Comparison of ENCODE assay signal across 22 mouse cellular contexts in genomic region chr3:121573858-121574257, GRCm38 (mm10). TPM values are rescaled to one million over a fixed set of nuclear protein-coding genes. Genes with fewer than 3 reads are reported as not detected.
DNase-seq lines count a peak whose midpoint lies in the region; ATAC-seq and TF ChIP-seq lines count a peak whose summit lies in the region.
"Had no signal": no experiment of that assay in that cellular context is flagged by ENCODE, and none has a peak within 500 bp of the region (broad histone marks: within the 10 kb centered on the region; RNA-seq: fewer than 3 reads in every experiment).

No protein-coding gene starts in this region.

- H3K36me3 ChIP-seq in heart, embryonic 12.5 days, result no peaks in the 10 kb centered on the region
- no peaks in the 10 kb centered on the region for H3K36me3 ChIP-seq in hindbrain, postnatal 0 days (ENCODE audit: insufficient read depth, low read length)
- H3K36me3 ChIP-seq: heart, embryonic 15.5 days; limb, embryonic 12.5 days; liver, embryonic 13.5 days; lung, embryonic 15.5 days; midbrain, embryonic 15.5 days had no signal

- no peak for TF ChIP-seq CTCF in hindbrain, postnatal 0 days (IDR thresholded peaks at IDR 0.05; ENCODE audit: low read depth)

- 38% methylated on average over 7 of the region's 7 CpGs for WGBS in heart, embryonic 12.5 days
- WGBS in hindbrain, postnatal 0 days, result 83% methylated on average over 7 of the region's 7 CpGs

- H3K4me2 ChIP-seq in heart, embryonic 12.5 days, result no peak overlapping the region
- no peak overlapping the region for H3K4me2 ChIP-seq in hindbrain, postnatal 0 days (ENCODE audit: low read depth, low read length)
- H3K4me2 ChIP-seq: heart, embryonic 15.5 days; hindbrain, embryonic 14.5 days; limb, embryonic 12.5 days; liver, embryonic 13.5 days; lung, embryonic 15.5 days; midbrain, embryonic 15.5 days had no signal

- 0 out of 2 replicates have a peak, but pooled peaks cover 6% of the 10 kb centered on the region for H3K4me1 ChIP-seq in heart, embryonic 12.5 days (replicated peaks)
- peaks cover 6% of the 10 kb centered on the region; the same call in 1 of the 2 replicates for H3K4me1 ChIP-seq in brown adipose tissue, adult 24 weeks (ENCODE audit: control insufficient read depth, insufficient read depth, insufficient read length, low read length)
- no peaks in the 10 kb centered on the region for H3K4me1 ChIP-seq in hindbrain, postnatal 0 days (ENCODE audit: insufficient read depth, low read length)

- H3K4me3 ChIP-seq in heart, embryonic 12.5 days, result no peak overlapping the region
- no peak overlapping the region for H3K4me3 ChIP-seq in brown adipose tissue, adult 24 weeks (ENCODE audit: insufficient read depth, low read depth, low read length)
- H3K4me3 ChIP-seq in hindbrain, postnatal 0 days (ENCODE audit: low read length), result no peak overlapping the region
- H3K4me3 ChIP-seq: heart, embryonic 15.5 days; limb, embryonic 12.5 days; liver, embryonic 13.5 days; lung, embryonic 15.5 days; megakaryocyte, embryonic 14.5 days; midbrain, embryonic 15.5 days had no signal

- H3K9me3 ChIP-seq in heart, embryonic 12.5 days (replicated peaks), result no peaks in the 10 kb centered on the region
- no peaks in the 10 kb centered on the region for H3K9me3 ChIP-seq in hindbrain, postnatal 0 days (ENCODE audit: low read length)
- H3K9me3 ChIP-seq: heart, embryonic 15.5 days; liver, embryonic 13.5 days; lung, embryonic 15.5 days; midbrain, embryonic 15.5 days had no signal

- H3K27ac ChIP-seq in heart, embryonic 12.5 days (ENCODE audit: poor library complexity, severe bottlenecking), result no peak overlapping the region
- 0 out of 2 replicates have a peak overlapping the region, but pooled peaks have one; percentile 40 for H3K27ac ChIP-seq in brown adipose tissue, adult 24 weeks (replicated peaks; ENCODE audit: low read depth, low read length)
- H3K27ac ChIP-seq in hindbrain, postnatal 0 days, result no peak overlapping the region
- H3K27ac ChIP-seq: heart, embryonic 15.5 days; hindbrain, embryonic 14.5 days; limb, embryonic 12.5 days; liver, embryonic 13.5 days; lung, embryonic 15.5 days; midbrain, embryonic 15.5 days had no signal

- H3K9ac ChIP-seq in heart, embryonic 12.5 days, result no peak overlapping the region
- H3K9ac ChIP-seq in hindbrain, postnatal 0 days (replicated peaks; ENCODE audit: low read length), result no peak overlapping the region
- H3K9ac ChIP-seq: heart, embryonic 15.5 days; hindbrain, embryonic 14.5 days; limb, embryonic 12.5 days; liver, embryonic 13.5 days; lung, embryonic 15.5 days; midbrain, embryonic 15.5 days had no signal

- peak; percentile 93 for DNase-seq in heart, adult 11 months
- DNase-seq in 3T3-L1 (ENCODE audit: low read depth, low spot score), result peak; percentile 100
- DNase-seq in heart, postnatal 4 days, result peak; percentile 22
- DNase-seq in hindbrain, postnatal 0 days (ENCODE audit: low spot score), result no peak
- DNase-seq in spleen, postnatal 36 days (ENCODE audit: low spot score in 2 of 2), result no peak
- DNase-seq: adrenal gland, postnatal 10 days; B cell, adult 2 months; cerebellum, adult 11-12 months; cerebellum, postnatal 25 days; kidney, adult 11 months; kidney, postnatal 14 days; liver, embryonic 13.5 days; thymus, postnatal 36 days had no signal

- no peak for ATAC-seq in heart, embryonic 12.5 days (ENCODE audit: insufficient number of reproducible peaks, low FRiP score)
- ATAC-seq in hindbrain, postnatal 0 days, result no peak
- ATAC-seq: forebrain, embryonic 16.5 days; midbrain, embryonic 15.5 days had no signal

- no peaks in the 10 kb centered on the region for H3K27me3 ChIP-seq in heart, embryonic 12.5 days (replicated peaks)
- no peaks in the 10 kb centered on the region for H3K27me3 ChIP-seq in hindbrain, postnatal 0 days (ENCODE audit: insufficient read depth, low read length)
- H3K27me3 ChIP-seq: heart, embryonic 15.5 days; limb, embryonic 12.5 days; liver, embryonic 13.5 days; lung, embryonic 15.5 days; midbrain, embryonic 15.5 days had no signal

RNA-seq across cellular contexts. Expression of gene Slc44a3, which starts 41.7 kb away (rescaled TPM):
- 0.55 and 1.1 TPM in 2 replicates for polyA plus RNA-seq in heart, embryonic 12.5 days (2016; fragmentation: Nextera tagmentation; extraction: Ambion mirVana)
- 23.0 and 28.5 TPM in 2 replicates for polyA plus RNA-seq in brown adipose tissue, adult 24 weeks (2012; ENCODE audit: insufficient read depth, insufficient read length, missing spikeins)
- under 1 TPM; 0.41 to 0.98 TPM for total RNA-seq in heart, postnatal 4 days (2021)
- total RNA-seq in hindbrain, postnatal 0 days (2014; rRNA removed), result 0.14 and 0.68 TPM in 2 replicates
- polyA plus RNA-seq in hindbrain, postnatal 0 days (2015; fragmentation: Nextera tagmentation; extraction: Ambion mirVana), result 0.51 and 0.96 TPM in 2 replicates

Comparison
In these comparisons a context has a peak if more than half of its experiments do, and no peak if none do; other contexts are left out.
1. DNase-seq: peak in heart, adult 11 months (single experiment), 3T3-L1 (single experiment) and heart, postnatal 4 days (single experiment); none in hindbrain, postnatal 0 days (single experiment) and spleen, postnatal 36 days (0 of 2).
2. RNA of gene Slc44a3, which starts 41.7 kb away (polyA plus RNA-seq): 23.0 to 28.5 TPM in brown adipose tissue, adult 24 weeks; 0.55 to 1.1 TPM in heart, embryonic 12.5 days and 0.51 to 0.96 TPM in hindbrain, postnatal 0 days; every median in the first group is over 10 times any median in the second.